Mouse (Mus musculus) ES-E14 (cell line): ENCODE results near the gene Csn3.

Experiments
- HCFC1 ChIP-seq: IDR thresholded peaks from 2 replicates; pipeline ENCODE4 v1.6.1; 2012; ENCODE audit warnings: low read length, inconsistent platforms, borderline replicate concordance; ENCODE audit not compliant: insufficient read depth
- ZC3H11A ChIP-seq: IDR thresholded peaks from 2 replicates; pipeline ENCODE4 v1.6.1; 2012; ENCODE audit warnings: low read depth, mild to moderate bottlenecking, inconsistent platforms, low read length, borderline replicate concordance

- TF ChIP-seq HCFC1 = no peak
- no peak for TF ChIP-seq ZC3H11A
These were observed 40.6 kb upstream of the Csn3 start, which contains the start of gene Odam for GRCm38 (mm10) chr5:87884729-87885128.
